Mouse (Mus musculus): ENCODE measurements around the gene Hsd11b1. TPM values are rescaled to one million over a fixed set of nuclear protein-coding genes. Genes with fewer than 3 reads are reported as not detected.

The Hsd11b1 gene
- polyA plus RNA-seq, 1 experiment from 2014 or later, result 6.9 TPM

DNA sequence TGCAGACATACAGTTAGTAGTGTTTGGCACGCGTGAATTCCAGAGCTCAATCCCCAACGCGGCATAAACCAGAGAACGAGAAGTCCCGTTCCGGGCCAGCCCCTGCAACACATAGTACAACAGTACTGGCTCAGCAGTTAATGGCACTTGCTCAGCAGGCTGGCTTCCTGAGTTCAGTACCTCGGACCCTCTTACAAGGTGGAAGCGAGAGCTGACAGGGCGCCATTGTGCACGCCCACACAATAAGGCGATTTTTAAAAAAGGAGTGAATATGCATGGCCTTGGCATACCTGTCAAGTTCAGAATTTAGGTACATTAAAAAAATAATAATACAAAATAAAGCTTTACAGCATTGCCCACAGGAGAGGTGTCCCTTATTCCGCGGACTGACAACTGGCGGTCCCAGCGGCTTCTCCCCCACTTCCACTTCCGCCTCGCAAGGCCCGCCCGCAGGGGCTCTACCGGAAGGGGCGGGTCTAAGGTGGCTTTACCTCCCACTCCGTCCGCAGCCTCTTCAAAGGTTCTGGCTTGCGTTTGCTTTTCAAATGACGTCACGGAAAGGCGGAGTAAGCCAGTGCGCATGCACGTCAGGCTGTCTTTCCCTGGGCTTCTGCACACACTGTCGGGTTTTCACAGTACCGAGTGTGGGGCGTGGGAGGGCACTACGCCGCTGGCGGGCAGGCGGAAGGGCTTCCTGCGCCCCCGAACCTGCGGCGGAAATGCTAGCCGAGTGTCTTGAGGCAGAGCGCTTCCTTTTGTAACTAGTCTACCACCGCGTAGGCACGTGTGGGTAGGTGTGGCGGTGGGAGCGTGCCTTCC, 90.7 kb downstream of the Hsd11b1 start:
- no peaks in the 10 kb centered on the region for H3K9me3 ChIP-seq (replicated peaks)

More for the DNA sequence above, 90.7 kb downstream of the Hsd11b1 start:
- peak overlapping the region; percentile 87 for H3K27ac ChIP-seq (replicated peaks)
- no peaks in the 10 kb centered on the region for H3K27me3 ChIP-seq
- peaks cover 33% of the 10 kb centered on the region for H3K4me1 ChIP-seq
- H3K36me3 ChIP-seq, result no peaks in the 10 kb centered on the region
- ATAC-seq (ENCODE audit: insufficient number of reproducible peaks, low FRiP score, low TSS enrichment, low read depth), result peak; percentile 98
- peak overlapping the region; percentile 74 for H3K9ac ChIP-seq
- H3K4me3 ChIP-seq (replicated peaks), result peak overlapping the region; percentile 71
- peak overlapping the region; percentile 71 for H3K4me2 ChIP-seq (replicated peaks)
- 1% methylated on average over 48 of the region's 48 CpGs for WGBS

Other genes starting within 250 kb of the Hsd11b1 start
- 1.6 and 1.7 TPM in 2 replicates for gene Syt14, start 228.3 kb downstream of the Hsd11b1 start, polyA plus RNA-seq (2015; fragmentation: Nextera tagmentation; extraction: Ambion mirVana)
- gene Diexf, start 133.8 kb downstream of the Hsd11b1 start, polyA plus RNA-seq (2015; fragmentation: Nextera tagmentation; extraction: Ambion mirVana), result 8.2 and 8.6 TPM in 2 replicates
- 51.2 and 56.7 TPM in 2 replicates for gene Irf6, start 111.0 kb downstream of the Hsd11b1 start, polyA plus RNA-seq (2015; fragmentation: Nextera tagmentation; extraction: Ambion mirVana)
- 15.3 and 15.9 TPM in 2 replicates for gene A130010J15Rik, start 96.0 kb downstream of the Hsd11b1 start, polyA plus RNA-seq (2015; fragmentation: Nextera tagmentation; extraction: Ambion mirVana)
- 23.6 and 31.4 TPM in 2 replicates for gene Traf3ip3, start 62.4 kb downstream of the Hsd11b1 start, polyA plus RNA-seq (2015; fragmentation: Nextera tagmentation; extraction: Ambion mirVana)
- gene Lamb3, start 56.4 kb downstream of the Hsd11b1 start, polyA plus RNA-seq (2015; fragmentation: Nextera tagmentation; extraction: Ambion mirVana), result 17.9 and 20.1 TPM in 2 replicates
- 29.5 and 30.8 TPM in 2 replicates for gene G0s2, start 9.1 kb upstream of the Hsd11b1 start, polyA plus RNA-seq (2015; fragmentation: Nextera tagmentation; extraction: Ambion mirVana)
- gene Camk1g, start 106.2 kb upstream of the Hsd11b1 start, polyA plus RNA-seq (2015; fragmentation: Nextera tagmentation; extraction: Ambion mirVana), result 14.6 and 15.4 TPM in 2 replicates